Mouse (Mus musculus): ENCODE data around the gene Sec22a.

The Sec22a gene

GRCm38 (mm10) chr16:35310551-35311110 is 53.1 kb downstream of the Sec22a start:
- DNase-seq (ENCODE audit: low read depth, low spot score): no peak

- DNase-seq (ENCODE audit: low read depth, low spot score): no peak
Observed at GRCm38 (mm10) chr16:35309634-35310033, 54.1 kb downstream of the Sec22a start.

- DNase-seq (ENCODE audit: low read depth, low spot score): no peak
Observed at GRCm38 (mm10) chr16:35308486-35309143, 55.1 kb downstream of the Sec22a start.

GRCm38 (mm10) chr16:35308016-35308415 is 55.7 kb downstream of the Sec22a start:
- no peak for DNase-seq (ENCODE audit: low read depth, low spot score)

- no peak for DNase-seq (ENCODE audit: low read depth, low spot score)
Observed at GRCm38 (mm10) chr16:35307331-35307730, 56.4 kb downstream of the Sec22a start.

- DNase-seq (ENCODE audit: low read depth, low spot score): no peak
Observed at GRCm38 (mm10) chr16:35306631-35307030, 57.1 kb downstream of the Sec22a start.

- no peak for DNase-seq (ENCODE audit: low read depth, low spot score)
Observed at GRCm38 (mm10) chr16:35305226-35305625, 58.5 kb downstream of the Sec22a start.

- DNase-seq (ENCODE audit: low read depth, low spot score): no peak
Observed at GRCm38 (mm10) chr16:35304416-35304815, 59.3 kb downstream of the Sec22a start.

- DNase-seq (ENCODE audit: low read depth, low spot score): no peak
Observed at GRCm38 (mm10) chr16:35303721-35304120, 60.0 kb downstream of the Sec22a start.

- no peak for DNase-seq (ENCODE audit: low read depth, low spot score)
Observed at GRCm38 (mm10) chr16:35302441-35303280, 61.1 kb downstream of the Sec22a start.

GRCm38 (mm10) chr16:35300156-35300555 is 63.6 kb downstream of the Sec22a start:
- no peak for DNase-seq (ENCODE audit: low read depth, low spot score)

- DNase-seq (ENCODE audit: low read depth, low spot score): no peak
Observed at GRCm38 (mm10) chr16:35297786-35298185, 65.9 kb downstream of the Sec22a start.

- no peak for DNase-seq (ENCODE audit: low read depth, low spot score)
Observed at GRCm38 (mm10) chr16:35287244-35287643, 76.5 kb downstream of the Sec22a start.

GRCm38 (mm10) chr16:35285821-35286220 is 77.9 kb downstream of the Sec22a start:
- DNase-seq (ENCODE audit: low read depth, low spot score): no peak

GRCm38 (mm10) chr16:35282456-35282855 is 81.3 kb downstream of the Sec22a start:
- no peak for DNase-seq (ENCODE audit: low read depth, low spot score)

GRCm38 (mm10) chr16:35278166-35278565 is 85.6 kb downstream of the Sec22a start:
- no peak for DNase-seq (ENCODE audit: low read depth, low spot score)

GRCm38 (mm10) chr16:35272417-35272816 is 91.3 kb downstream of the Sec22a start:
- no peak for DNase-seq (ENCODE audit: low read depth, low spot score)

GRCm38 (mm10) chr16:35271572-35271971 is 92.1 kb downstream of the Sec22a start:
- DNase-seq (ENCODE audit: low read depth, low spot score): no peak

- no peak for DNase-seq (ENCODE audit: low read depth, low spot score)
Observed at GRCm38 (mm10) chr16:35270945-35271344, 92.8 kb downstream of the Sec22a start.

GRCm38 (mm10) chr16:35270353-35270934 is 93.3 kb downstream of the Sec22a start:
- DNase-seq (ENCODE audit: low read depth, low spot score): peak; percentile 74

All from retina, postnatal 7 days (tissue).